Mouse (Mus musculus) liver, embryonic 11.5 days (tissue): ENCODE measurements around the gene Myom3. TPM values are rescaled to one million over a fixed set of nuclear protein-coding genes. Genes with fewer than 3 reads are reported as not detected.

Experiments used
- ATAC-seq: fragments of 200-750 bp; cut with Nextera tagmentation; replicated peaks from 2 replicates; pipeline ENCODE4 v1.8.0; 2017; ENCODE audit warnings: moderate number of reproducible peaks, mild to moderate bottlenecking, moderate TSS enrichment, moderate library complexity; ENCODE audit not compliant: low FRiP score
- DNase-seq: peaks from one replicate; pipeline ENCODE4 v3.0.0-alpha.2; 2017; ENCODE audit warnings: low spot score
- H3K27ac ChIP-seq: fragments of 300-500 bp; sonication (generic); 2 replicates; pipeline ENCODE4 v1.5.1; 2014; ENCODE audit warnings: mild to moderate bottlenecking, low read depth, low read length, control low read depth
- H3K27me3 ChIP-seq: fragments of 300-500 bp; sonication (generic); replicated peaks from 2 replicates; pipeline ENCODE4 v1.6.1; 2014; ENCODE audit warnings: low read length, mixed read lengths; ENCODE audit not compliant: control insufficient read depth, insufficient read depth
- H3K36me3 ChIP-seq: fragments of 300-500 bp; sonication (generic); 2 replicates; pipeline ENCODE4 v1.6.1; 2014; ENCODE audit warnings: mild to moderate bottlenecking, low read length, moderate library complexity, mixed read lengths; ENCODE audit not compliant: control insufficient read depth, insufficient read depth
- H3K4me1 ChIP-seq: fragments of 300-500 bp; sonication (generic); replicated peaks from 2 replicates; pipeline ENCODE4 v1.6.1; 2014; ENCODE audit warnings: low read length, mixed read lengths; ENCODE audit not compliant: control insufficient read depth, insufficient read depth
- H3K4me2 ChIP-seq: fragments of 300-500 bp; sonication (generic); 2 replicates; pipeline ENCODE4 v1.6.1; 2014; ENCODE audit warnings: mild to moderate bottlenecking, control low read depth, moderate library complexity
- H3K4me3 ChIP-seq: fragments of 300-500 bp; sonication (generic); 2 replicates; pipeline ENCODE4 v1.5.1; 2014; ENCODE audit warnings: low read depth, low read length, control low read depth
- H3K9ac ChIP-seq: fragments of 300-500 bp; sonication (generic); 2 replicates; pipeline ENCODE4 v1.6.1; 2014; ENCODE audit warnings: low read depth, low read length, control low read depth
- H3K9me3 ChIP-seq: fragments of 300-500 bp; sonication (generic); 2 replicates; pipeline ENCODE4 v1.6.1; 2016; ENCODE audit warnings: low read length, inconsistent platforms, mixed read lengths; ENCODE audit not compliant: control insufficient read depth
- WGBS: fragments of 180-500 bp; shearing (Covaris S2); extraction: QIAGEN DNeasy Blood & Tissue Kit; methylation state at CpG from one replicate; pipeline ENCODE4 v1.1.7; 2014; 5-methylcytosine and 5-hydroxymethylcytosine counted together
- polyA plus RNA-seq: library from polyadenylated mRNA; unstranded; fragments of >200 nt; fragmentation: Nextera tagmentation; extraction: Ambion mirVana; gene quantifications from 2 replicates; pipeline ENCODE4 v1.2.1, GENCODE M21; 2014

Gene Myom3
- polyA plus RNA-seq, 1 experiment from 2014 or later, result 0.11 TPM

- 22% methylated on average over 11 of the region's 11 CpGs for WGBS
- Histone ChIP-seq H3K9ac (no peak overlapping the region), H3K36me3 (no peaks in the 10 kb centered on the region), H3K4me1 (no peaks in the 10 kb centered on the region; the same call in 1 of the 2 replicates), H3K4me2 (no peak overlapping the region), H3K27me3 (no peaks in the 10 kb centered on the region), H3K4me3 (no peak overlapping the region), H3K27ac (no peak overlapping the region), H3K9me3 (no peaks in the 10 kb centered on the region)
- ATAC-seq (no peak), DNase-seq (no peak)
Observed at GRCm38 (mm10) chr4:135797931-135798330, 38.4 kb downstream of the Myom3 start.

- H3K27me3 ChIP-seq, result no peaks in the 10 kb centered on the region
- H3K9me3 ChIP-seq, result no peaks in the 10 kb centered on the region
- no peak overlapping the region for H3K4me3 ChIP-seq
- H3K9ac ChIP-seq, result no peak overlapping the region
- H3K36me3 ChIP-seq, result no peaks in the 10 kb centered on the region
- no peak overlapping the region for H3K27ac ChIP-seq
- H3K4me1 ChIP-seq, result no peaks in the 10 kb centered on the region; the same call in 1 of the 2 replicates
- H3K4me2 ChIP-seq, result no peak overlapping the region
- ATAC-seq (peak; percentile 41; the same call in 1 of the 2 replicates), DNase-seq (peak; percentile 86)
- WGBS, result 25% methylated on average over 8 of the region's 8 CpGs
Observed at GRCm38 (mm10) chr4:135801543-135801942, 42.0 kb downstream of the Myom3 start.

GRCm38 (mm10) chr4:135803299-135803698 lies 43.8 kb downstream of the Myom3 start:
- no peak overlapping the region for H3K4me3 ChIP-seq
- H3K27ac ChIP-seq, result no peak overlapping the region
- no peak overlapping the region for H3K4me2 ChIP-seq
- H3K9ac ChIP-seq, result no peak overlapping the region
- H3K9me3 ChIP-seq, result no peaks in the 10 kb centered on the region
- H3K27me3 ChIP-seq, result no peaks in the 10 kb centered on the region
- DNase-seq (no peak), ATAC-seq (no peak)
- 50% methylated on average over 4 of the region's 4 CpGs for WGBS
- no peaks in the 10 kb centered on the region for H3K4me1 ChIP-seq
- H3K36me3 ChIP-seq, result no peaks in the 10 kb centered on the region

GRCm38 (mm10) chr4:135804169-135804568 lies 44.7 kb downstream of the Myom3 start:
- H3K9ac ChIP-seq, result no peak overlapping the region
- WGBS, result 72% methylated on average over 5 of the region's 5 CpGs
- no peak for ATAC-seq

GRCm38 (mm10) chr4:135814896-135815295 lies 55.4 kb downstream of the Myom3 start:
- Histone ChIP-seq H3K27ac (no peak overlapping the region), H3K9me3 (no peaks in the 10 kb centered on the region), H3K4me1 (peaks cover 7% of the 10 kb centered on the region), H3K4me3 (no peak overlapping the region), H3K27me3 (no peaks in the 10 kb centered on the region), H3K36me3 (no peaks in the 10 kb centered on the region), H3K4me2 (no peak overlapping the region), H3K9ac (no peak overlapping the region)
- ATAC-seq (no peak), DNase-seq (no peak)
- 77% methylated on average over 7 of the region's 7 CpGs for WGBS

More at GRCm38 (mm10) chr4:135804169-135804568, 44.7 kb downstream of the Myom3 start:
- no peak for DNase-seq
- Histone ChIP-seq H3K36me3 (no peaks in the 10 kb centered on the region), H3K27me3 (no peaks in the 10 kb centered on the region), H3K4me3 (no peak overlapping the region), H3K9me3 (no peaks in the 10 kb centered on the region), H3K4me1 (no peaks in the 10 kb centered on the region), H3K4me2 (no peak overlapping the region), H3K27ac (no peak overlapping the region)

- Histone ChIP-seq H3K27me3 (no peaks in the 10 kb centered on the region), H3K4me2 (peak overlapping the region; percentile 33), H3K36me3 (no peaks in the 10 kb centered on the region), H3K27ac (peak overlapping the region; percentile 65), H3K4me1 (peaks cover 7% of the 10 kb centered on the region), H3K9ac (no peak overlapping the region; the same call in 1 of the 2 replicates), H3K4me3 (no peak overlapping the region), H3K9me3 (no peaks in the 10 kb centered on the region)
- no peak for DNase-seq
- 25% methylated on average over 12 of the region's 12 CpGs for WGBS
- peak; percentile 89 for ATAC-seq
Observed at GRCm38 (mm10) chr4:135816905-135817622, 57.5 kb downstream of the Myom3 start.

GRCm38 (mm10) chr4:135818366-135818765 lies 58.9 kb downstream of the Myom3 start:
- H3K4me3 ChIP-seq, result no peak overlapping the region
- H3K36me3 ChIP-seq, result no peaks in the 10 kb centered on the region
- no peaks in the 10 kb centered on the region for H3K9me3 ChIP-seq
- no peaks in the 10 kb centered on the region for H3K27me3 ChIP-seq
- H3K4me1 ChIP-seq, result peaks cover 7% of the 10 kb centered on the region
- H3K4me2 ChIP-seq, result no peak overlapping the region
- 74% methylated on average over 3 of the region's 3 CpGs for WGBS
- no peak overlapping the region for H3K9ac ChIP-seq
- no peak overlapping the region for H3K27ac ChIP-seq
- ATAC-seq (no peak), DNase-seq (no peak)

- no peak for DNase-seq
- ATAC-seq, result no peak
- Histone ChIP-seq H3K9ac (no peak overlapping the region), H3K4me1 (peaks cover 7% of the 10 kb centered on the region), H3K4me3 (no peak overlapping the region), H3K27ac (no peak overlapping the region), H3K36me3 (no peaks in the 10 kb centered on the region), H3K4me2 (no peak overlapping the region), H3K9me3 (no peaks in the 10 kb centered on the region), H3K27me3 (no peaks in the 10 kb centered on the region)
- WGBS, result 62% methylated on average over 17 of the region's 17 CpGs
Observed at GRCm38 (mm10) chr4:135819826-135820526, 60.5 kb downstream of the Myom3 start.
